Mouse (Mus musculus) CD4-positive helper T cell, adult 2 months (primary cell): ENCODE results near the gene Mical1.
A peak's percentile ranks its signal among the peaks of the same experiment; 100 is the strongest.

Source experiments
- DNase-seq: peaks from one replicate; pipeline ENCODE4 v3.0.0-alpha.2; 2012; ENCODE audit warnings: low read depth, missing footprints, low spot score

The Mical1 gene

DNA sequence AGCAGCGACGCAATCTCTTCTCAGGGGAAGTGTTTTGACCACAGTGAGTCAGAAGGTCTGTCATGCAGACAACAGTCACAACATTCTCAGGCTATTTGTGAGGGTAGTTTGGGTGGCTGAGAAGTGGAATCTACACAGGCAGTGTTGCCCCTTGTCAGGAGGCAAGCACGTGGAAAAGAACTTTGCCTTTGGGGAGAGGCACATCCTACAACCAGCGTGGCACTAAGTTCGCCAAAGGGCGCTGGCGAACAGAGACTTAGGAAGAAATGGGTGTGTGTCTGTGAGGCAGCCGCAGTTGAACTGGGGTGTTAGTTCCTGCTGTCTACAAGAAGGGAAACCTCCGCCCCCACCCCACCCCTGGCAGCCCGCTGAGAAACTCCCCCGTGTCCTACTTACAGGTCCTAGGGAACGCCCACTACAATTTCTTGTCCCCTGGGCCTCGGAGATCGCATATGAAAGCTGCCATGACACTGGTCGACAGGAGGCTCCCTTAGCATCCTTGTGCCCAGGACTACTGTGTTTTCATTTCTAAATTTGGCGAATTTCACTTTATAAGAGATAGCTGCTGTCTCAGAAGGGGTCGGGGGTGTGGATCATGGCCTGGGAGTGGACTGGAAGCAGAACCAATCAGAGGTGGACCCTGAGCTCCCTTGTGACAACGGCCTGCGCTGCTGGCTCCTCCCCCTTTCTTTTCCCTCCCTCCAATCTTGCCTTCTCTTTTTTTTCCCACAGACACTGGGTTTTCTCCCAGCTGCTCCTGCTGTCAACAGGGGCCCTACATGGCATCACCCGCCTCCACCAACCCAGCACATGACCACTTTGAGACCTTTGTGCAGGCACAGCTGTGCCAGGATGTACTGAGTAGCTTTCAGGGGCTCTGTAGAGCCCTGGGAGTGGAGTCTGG lies 1.4 kb downstream of the Mical1 start:
- peak; percentile 82 for DNase-seq

DNA sequence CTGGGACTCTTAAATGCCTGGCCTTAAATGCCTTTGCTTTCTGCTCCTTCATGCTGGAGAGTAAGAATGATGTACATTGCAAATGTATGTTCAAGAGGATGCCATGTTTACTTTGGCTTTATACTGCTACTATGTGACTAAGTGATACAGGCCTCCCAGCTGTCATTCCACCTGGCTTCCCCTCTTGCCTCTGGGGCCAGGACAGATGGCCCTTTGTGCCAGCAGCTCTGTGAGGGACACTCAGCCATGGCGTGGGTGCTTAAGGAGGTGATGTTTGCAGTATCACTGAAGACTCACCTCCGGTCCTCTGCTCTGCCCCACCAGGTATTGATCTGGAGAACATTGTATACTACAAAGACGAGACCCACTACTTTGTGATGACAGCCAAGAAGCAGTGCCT lies 3.8 kb downstream of the Mical1 start:
- DNase-seq, result no peak

DNA sequence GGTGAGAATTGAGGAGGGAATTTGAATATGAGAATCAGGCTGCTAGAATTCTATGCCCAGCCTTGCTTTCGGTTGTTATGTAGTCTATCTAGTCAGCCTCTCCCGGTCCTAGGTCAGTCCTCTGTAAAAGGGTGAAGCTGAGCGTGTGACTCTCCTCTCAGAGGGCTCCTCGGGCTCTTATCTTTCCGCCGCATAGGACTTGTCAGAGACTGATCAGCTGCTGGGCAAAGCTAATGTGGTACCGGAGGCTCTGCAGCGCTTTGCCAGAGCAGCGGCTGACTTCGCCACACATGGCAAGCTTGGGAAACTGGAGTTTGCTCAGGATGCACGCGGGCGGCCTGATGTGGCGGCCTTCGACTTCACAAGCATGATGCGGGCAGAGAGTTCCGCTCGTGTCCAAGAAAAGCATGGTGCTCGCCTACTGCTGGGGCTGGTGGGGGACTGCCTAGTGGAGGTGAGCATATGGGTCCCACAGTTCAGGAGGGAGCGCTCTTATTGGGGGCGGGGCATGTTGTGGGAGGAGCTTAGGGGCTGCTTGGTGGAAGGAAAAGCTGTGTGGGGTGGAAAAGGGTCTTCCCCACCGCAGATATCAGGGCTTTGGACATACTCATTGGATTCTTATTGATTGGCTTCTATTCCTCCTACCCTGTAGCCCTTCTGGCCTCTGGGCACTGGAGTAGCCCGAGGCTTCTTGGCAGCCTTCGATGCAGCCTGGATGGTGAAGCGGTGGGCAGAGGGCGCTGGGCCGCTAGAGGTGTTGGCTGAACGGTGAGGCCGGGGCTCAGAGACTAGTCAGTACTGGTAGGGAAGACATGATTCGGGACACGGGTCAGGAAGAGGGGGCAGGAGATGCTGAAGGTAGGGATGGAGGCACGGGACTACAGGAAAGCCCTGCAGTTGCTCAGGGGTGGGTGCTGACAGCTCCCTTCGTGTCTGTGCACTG lies 5.1 kb downstream of the Mical1 start:
- no peak for DNase-seq

DNA sequence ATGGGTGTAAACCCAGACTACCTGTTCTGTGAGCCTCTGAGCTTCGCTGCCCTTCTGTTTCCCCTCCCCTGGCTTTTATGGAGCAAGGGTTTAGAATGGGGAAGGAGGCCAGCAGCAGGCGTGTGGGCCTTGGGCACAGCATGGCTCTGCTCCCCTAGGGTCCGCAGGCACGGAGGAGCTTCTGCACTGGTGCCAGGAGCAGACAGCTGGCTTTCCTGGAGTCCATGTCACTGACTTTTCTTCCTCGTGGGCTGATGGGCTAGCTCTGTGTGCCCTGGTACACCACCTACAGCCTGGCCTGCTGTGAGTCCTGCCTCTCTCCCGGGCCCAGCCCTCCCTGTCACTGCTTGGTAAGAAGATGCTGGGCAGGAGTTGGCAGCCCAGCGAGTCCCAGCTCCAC lies 6.3 kb downstream of the Mical1 start:
- no peak for DNase-seq

DNA sequence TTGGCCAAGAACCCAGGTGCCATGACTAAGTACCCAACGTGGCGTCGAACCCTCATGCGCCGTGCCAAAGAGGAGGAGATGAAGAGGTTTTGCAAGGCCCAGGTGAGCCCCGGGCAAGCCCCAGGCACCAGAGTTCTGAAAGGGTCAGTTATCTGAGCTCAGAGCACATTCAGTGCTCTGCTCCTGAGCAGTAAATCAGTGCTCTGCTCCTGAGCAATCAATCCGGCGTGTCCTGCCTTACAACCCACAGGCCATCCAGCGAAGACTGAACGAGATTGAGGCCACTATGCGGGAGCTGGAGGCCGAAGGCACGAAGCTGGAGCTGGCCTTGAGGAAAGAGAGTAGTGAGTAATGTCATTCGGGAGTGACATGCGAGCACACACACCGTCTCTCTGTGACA lies 9.7 kb downstream of the Mical1 start:
- DNase-seq, result no peak

DNA sequence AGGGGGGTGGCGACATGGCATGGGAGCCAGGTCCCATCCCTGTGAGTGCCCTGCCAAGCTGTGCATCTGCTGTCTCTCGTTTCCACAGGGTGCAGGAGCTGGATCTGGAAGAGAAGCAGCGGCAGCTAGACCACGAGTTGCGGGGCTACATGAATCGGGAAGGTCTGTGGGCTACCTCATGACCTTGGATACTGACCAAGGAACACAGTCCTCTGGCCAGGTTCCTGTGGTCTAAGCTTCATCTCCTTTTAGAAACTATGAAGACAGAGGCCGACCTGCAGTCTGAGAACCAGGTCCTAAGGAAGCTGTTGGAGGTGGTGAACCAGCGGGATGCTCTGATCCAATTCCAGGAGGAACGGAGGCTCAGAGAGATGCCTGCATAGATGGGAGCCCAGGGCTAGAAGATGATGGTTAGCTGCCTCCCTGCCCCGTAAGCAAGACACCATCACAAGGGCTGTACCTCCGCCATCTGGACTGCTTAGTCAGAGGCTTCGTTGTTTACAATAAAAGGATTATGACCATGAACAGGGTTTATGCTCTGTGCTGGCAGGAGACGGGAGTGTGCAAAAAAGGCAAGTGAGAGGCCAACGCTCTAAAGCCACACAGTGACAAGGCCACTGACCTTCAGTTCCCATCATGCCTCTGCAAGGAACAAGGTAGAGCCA lies 10.5 kb downstream of the Mical1 start:
- DNase-seq, result no peak

DNA sequence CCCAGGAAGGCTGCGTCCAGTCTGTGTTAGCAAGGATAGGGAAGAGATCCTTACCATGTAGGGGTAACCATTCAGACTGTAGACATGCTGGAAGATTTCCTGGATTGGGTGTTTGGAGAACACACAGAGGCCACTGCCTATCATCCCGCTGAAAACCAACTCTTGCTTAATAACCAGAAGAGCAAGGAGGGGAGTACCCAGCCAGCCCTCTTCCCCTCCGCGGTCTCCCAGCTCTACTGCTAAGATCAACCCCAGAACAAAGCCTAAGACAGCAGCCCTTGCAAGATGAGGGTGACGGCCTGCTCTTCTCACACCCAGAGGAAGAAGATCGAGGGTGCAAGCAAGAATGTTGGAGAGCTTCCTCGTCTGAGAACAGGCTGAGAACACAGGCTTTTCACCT lies 12.8 kb downstream of the Mical1 start:
- no peak for DNase-seq

DNA sequence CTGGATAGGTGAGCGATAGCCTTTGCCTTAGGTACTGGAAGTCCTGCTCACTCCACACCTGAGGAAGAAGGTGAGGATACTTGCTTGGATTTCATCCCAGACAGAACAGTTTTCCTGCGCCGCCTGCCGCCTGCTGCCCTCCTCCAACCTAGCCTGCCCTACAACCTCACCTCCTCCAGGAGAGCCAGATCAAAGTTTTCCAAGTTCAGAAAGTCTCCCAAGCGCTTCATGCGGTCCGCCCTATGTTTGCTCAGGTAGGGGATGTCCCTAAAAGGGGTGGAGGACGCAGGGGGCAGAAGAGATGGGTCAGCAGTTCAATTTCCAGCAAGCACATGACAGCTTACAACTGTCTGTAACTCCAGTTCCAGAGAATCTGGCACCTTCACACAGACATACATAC lies 13.2 kb downstream of the Mical1 start:
- peak; percentile 28 for DNase-seq

DNA sequence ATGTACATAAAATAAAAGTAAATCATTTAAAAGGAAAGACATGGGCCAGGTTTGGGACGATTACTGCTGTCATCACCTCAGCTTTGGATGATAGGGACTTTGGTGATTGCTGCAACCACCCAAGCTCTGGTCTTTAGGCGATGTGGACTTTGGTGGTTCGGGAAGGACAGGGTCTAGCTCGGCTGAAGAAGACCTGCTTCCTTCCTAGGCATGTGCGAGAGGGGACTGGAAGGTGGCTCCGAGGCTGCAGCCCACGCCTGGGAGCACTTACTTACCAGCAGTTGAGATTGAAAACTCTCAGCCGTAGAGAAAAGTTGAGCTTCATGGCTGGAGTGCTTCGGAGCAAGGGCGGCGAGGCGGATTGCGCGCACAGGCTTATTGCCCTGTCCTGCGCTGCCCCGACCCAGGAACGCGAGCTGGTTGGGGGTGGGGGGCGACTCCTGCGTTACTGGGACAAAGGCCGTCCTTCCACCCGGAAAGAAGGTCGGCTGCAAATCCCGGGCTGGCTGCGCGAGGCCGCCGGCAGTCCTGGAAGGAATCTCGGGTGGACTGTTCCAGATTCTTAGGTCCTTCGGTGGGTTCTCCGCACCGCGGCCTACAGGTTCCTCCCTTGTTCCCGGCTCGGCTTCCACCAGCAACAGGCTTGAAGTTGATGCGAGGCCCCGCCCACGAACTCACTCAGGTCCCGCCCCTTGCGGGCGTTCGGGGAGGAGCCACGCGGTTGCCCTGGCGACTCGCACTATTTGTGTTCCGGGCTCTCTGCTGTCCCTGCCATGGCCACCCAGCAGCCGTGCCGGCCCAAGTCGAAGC lies 13.8 kb downstream of the Mical1 start, which contains the start of the genes Smpd2 and Ppil6:
Gene Smpd2, minus strand, starts transcription at position 662 of the 810 bp plus-strand sequence.
Gene Ppil6, plus strand, starts transcription at position 732 of the 810 bp plus-strand sequence.
- peak; percentile 92 for DNase-seq

DNA sequence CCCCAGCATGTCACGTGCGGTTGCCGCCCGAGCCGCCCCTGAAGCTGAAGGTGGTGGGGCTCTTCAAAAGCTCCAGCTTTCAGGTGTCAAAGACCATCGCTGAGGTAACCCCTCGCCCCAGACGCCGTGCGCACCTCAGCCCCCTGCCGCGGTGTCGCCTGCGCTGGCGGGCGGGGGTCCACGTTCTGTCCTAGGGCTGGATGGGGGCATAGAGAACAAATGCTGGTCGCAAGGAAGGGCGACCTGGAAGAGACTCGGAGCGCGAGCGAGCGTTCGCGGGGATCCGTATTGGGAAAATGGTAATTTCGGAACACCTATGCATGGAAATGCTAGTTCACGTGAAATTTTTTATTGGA lies 14.4 kb downstream of the Mical1 start:
- DNase-seq, result no peak

DNA sequence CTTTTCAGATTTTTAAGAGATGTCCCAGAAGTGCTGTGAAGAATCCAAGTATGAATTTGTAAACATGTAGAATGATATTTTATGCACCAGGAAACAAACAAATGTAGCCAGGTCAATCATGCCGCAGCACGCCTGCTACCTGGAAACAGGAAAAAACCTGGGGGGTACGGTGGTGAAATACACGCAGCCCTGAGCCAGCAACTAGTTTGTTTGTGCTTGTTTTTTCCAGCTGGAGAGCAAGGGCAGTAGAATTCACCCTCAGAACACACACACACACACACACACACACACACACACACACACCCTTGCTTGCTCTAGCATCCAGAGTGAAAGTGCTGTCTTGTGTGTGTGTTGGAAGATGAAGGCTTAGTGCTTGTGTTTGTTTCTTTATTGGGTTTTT lies 15.0 kb downstream of the Mical1 start:
- peak; percentile 53 for DNase-seq

DNA sequence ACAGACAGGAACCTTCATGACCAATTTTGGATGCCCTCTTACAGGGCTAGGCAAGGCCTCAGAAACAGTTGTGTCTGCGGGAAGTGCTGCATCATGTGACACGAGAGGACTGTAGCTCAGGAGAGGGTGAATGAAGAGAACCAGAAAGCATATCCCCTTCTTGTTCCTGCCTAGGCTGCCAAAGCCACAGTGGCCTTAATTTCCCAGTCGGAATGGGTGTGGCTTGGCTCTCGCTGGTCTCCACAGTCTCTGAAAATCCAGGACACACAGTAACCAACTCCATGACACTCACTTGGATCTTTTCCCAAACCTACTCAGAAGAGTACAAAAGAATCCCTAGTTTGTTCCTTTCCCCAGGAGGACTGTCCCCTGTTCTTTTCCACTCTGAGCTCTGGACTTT lies 24.8 kb downstream of the Mical1 start:
- DNase-seq, result no peak

DNA sequence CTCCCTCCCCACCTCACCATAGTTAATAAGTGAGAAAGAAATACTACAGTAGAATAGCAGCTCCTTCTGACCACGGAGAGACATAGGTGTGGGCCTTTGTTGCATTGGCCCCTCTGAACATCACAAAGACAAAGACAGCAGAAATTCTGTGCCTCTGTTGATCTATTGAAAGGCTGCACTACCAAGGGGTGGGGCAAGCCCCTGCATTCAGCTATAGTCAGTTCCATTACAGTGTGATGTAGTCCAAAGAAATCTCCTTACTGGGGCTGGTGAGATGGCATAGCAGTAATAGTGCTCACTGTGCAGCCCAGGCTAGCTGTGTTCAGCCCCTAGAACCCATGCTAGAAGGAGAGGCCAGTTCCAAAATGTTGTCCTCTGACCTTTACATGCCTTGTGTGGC lies 28.9 kb downstream of the Mical1 start:
- no peak for DNase-seq

DNA sequence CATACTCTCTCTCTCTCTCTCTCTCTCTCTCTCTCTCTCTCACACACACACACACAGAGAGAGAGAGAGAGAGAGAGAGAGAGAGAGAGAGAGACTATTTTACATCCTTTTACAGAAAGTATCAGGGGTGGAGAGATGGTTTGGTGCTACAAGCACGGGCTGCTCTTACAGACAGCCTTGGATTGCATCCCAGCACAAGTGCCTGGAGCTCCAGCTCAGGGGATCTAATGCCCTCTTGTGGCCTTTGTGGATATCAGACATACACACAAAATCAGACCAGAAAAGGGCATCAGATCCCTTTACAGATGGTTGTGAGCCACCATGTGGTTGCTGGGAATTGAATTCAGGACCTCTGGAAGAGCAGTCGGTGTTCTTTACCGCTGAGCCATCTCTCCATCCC lies 29.3 kb downstream of the Mical1 start:
- DNase-seq, result peak; percentile 75

DNA sequence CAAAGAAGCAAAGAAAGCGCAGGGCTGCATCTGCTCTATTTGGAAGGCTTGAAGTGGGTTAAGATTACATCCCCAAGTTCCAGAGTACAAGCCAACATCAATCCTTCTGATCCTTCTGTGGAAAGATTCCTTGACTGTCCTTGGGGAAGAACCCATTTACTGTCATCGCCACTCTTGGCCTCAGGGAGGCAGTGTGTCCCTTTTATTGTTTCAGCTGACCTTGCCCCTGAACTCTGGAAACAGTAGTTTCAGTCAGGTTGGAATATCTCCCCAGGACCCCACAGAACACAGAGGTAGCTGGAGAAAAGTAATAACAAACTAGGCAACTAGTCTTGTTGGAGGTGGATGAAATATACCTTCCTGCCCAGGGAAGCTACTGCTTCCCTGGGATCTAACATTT lies 33.0 kb downstream of the Mical1 start:
- peak; percentile 29 for DNase-seq

DNA sequence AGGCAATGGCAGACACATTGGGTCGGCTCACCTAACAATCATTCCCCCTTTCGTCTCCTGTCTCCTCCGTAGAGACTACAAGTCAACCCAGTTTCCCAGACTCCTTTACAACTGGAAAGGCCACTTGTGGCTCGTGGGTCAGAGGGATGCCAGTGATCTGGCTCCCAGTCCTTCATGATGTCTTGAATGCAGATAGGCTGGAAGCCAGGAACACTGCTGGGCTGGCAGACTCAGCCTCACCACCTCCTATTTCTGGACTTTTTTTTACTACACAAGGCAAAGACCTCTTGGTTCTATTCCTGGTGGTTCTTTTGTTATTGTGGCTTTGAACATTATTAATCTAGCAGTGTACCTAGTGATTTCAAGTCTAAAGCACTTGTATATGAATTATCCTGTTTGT lies 38.2 kb downstream of the Mical1 start:
- DNase-seq, result no peak

DNA sequence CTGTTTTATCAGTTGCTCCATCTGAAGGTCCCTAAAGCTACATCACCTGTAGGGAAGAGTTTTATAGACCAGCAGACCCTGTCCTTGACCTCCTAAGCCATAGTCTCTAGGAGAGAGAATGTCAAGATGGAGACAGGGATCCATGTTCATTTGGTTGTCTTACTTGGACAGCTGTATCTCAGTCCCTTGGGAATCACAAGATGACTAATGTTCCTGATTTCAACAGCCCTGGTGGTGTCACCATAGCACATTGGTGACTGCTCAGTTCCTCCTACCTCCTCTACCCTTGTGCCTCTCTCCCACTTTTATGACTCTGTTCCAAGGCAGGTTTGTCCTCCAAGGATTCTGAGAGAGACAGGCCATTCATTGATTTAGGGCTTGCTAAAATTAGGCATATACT lies 38.8 kb downstream of the Mical1 start:
- DNase-seq, result no peak

DNA sequence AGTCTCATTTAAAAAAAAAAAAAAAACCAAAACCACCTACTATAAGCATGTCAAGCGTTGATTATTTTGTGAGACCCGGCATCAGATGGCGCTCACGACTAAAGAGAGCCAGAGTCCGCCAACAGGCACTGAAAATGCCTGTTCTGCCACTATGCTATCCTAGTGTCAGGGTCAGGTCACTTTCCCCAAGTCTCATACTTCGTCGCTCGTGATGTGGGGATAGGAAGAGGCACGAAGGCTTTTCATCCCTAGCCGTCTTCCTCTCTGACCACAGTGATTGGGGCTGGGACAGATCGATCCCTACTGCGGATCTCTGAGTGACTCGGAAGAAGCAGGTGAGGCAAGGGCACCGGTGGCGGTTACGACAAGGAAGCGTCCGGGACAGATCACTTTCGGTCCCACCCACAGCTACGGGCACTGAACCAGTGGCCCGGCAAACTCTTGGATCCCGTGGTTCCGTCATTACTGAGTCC lies 42.4 kb downstream of the Mical1 start:
- DNase-seq, result peak; percentile 92

DNA sequence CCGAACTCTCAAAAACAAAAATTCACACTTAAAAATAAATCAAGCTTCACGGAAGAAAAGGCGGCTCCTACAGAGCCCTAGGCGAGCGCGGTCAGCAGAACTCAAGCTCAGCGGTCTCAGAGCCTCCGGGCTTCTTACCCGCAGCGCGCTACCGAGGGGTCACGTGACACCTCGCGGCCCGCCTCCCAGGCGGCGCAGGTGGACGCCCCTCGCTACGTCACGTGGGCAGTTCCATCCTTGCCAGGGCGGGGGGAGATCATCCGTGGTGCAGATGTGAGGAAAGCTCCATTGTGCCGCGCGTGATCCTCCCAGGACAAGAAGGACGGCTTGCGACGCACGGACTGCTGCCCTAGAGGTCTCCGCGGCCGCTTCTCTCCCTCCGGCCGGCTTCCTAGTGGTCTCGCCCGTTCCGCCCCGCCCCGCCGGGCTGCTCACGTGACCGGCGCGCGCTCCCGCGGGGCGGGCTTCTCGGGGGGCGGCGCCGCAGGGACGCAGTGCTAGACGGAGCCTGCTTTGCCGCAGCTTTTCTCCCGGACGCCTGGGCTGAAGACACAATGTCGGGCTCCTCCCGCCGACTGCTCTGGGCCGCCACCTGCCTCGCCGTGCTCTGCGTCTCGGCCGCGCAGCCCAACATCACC lies 43.0 kb downstream of the Mical1 start, which contains the start of gene Cd164:
Gene Cd164, plus strand, starts transcription at position 434 of the 638 bp plus-strand sequence.
- peak; percentile 96 for DNase-seq
